Mouse (Mus musculus) heart, embryonic 11.5 days (tissue): ENCODE measurements around the gene Olfr1043. TPM values are rescaled to one million over a fixed set of nuclear protein-coding genes. Genes with fewer than 3 reads are reported as not detected.

Source experiments
- ATAC-seq: fragments of 200-750 bp; cut with Nextera tagmentation; replicated peaks from 2 replicates; pipeline ENCODE4 v1.8.0; 2017; ENCODE audit warnings: moderate library complexity; ENCODE audit not compliant: insufficient number of reproducible peaks, low FRiP score, low TSS enrichment
- H3K27ac ChIP-seq: fragments of 300-500 bp; sonication (generic); 2 replicates; pipeline ENCODE4 v1.5.1; 2014; ENCODE audit warnings: mild to moderate bottlenecking, low read depth, low read length
- H3K27me3 ChIP-seq: fragments of 300-500 bp; sonication (generic); 2 replicates; pipeline ENCODE4 v1.6.1; 2014; ENCODE audit warnings: mild to moderate bottlenecking, low read length, mixed read lengths; ENCODE audit not compliant: control insufficient read depth, insufficient read depth
- H3K36me3 ChIP-seq: fragments of 300-500 bp; sonication (generic); 2 replicates; pipeline ENCODE4 v1.6.1; 2014; ENCODE audit warnings: mild to moderate bottlenecking, low read length, moderate library complexity, mixed read lengths; ENCODE audit not compliant: control insufficient read depth, insufficient read depth
- H3K4me1 ChIP-seq: fragments of 300-500 bp; sonication (generic); 2 replicates; pipeline ENCODE4 v1.6.1; 2014; ENCODE audit warnings: low read length; ENCODE audit not compliant: control insufficient read depth, insufficient read depth
- H3K4me2 ChIP-seq: fragments of 300-500 bp; sonication (generic); 2 replicates; pipeline ENCODE4 v1.6.1; 2014; ENCODE audit warnings: mild to moderate bottlenecking, moderate library complexity
- H3K4me3 ChIP-seq: fragments of 300-500 bp; sonication (generic); 2 replicates; pipeline ENCODE4 v1.5.1; 2014; ENCODE audit warnings: low read depth, low read length
- H3K9ac ChIP-seq: fragments of 300-500 bp; sonication (generic); 2 replicates; pipeline ENCODE4 v1.6.1; 2014; ENCODE audit warnings: mild to moderate bottlenecking, low read depth, low read length, moderate library complexity
- H3K9me3 ChIP-seq: fragments of 300-500 bp; sonication (generic); replicated peaks from 2 replicates; pipeline ENCODE4 v1.6.1; 2016; ENCODE audit warnings: low read length; ENCODE audit not compliant: control insufficient read depth
- WGBS: fragments of 180-500 bp; shearing (Covaris S2); extraction: QIAGEN DNeasy Blood & Tissue Kit; methylation state at CpG from one replicate; pipeline ENCODE4 v1.1.7; 2014; ENCODE audit not compliant: insufficient replicate concordance; 5-methylcytosine and 5-hydroxymethylcytosine counted together
- polyA plus RNA-seq: library from polyadenylated mRNA; unstranded; fragments of >200 nt; fragmentation: Nextera tagmentation; extraction: Ambion mirVana; gene quantifications from 2 replicates; pipeline ENCODE4 v1.2.1, GENCODE M21; 2014

Olfr1043 gene
- polyA plus RNA-seq, 1 experiment from 2014 or later, result not detected

- 83% methylated on average over 1 of the region's 1 CpGs for WGBS
- Histone ChIP-seq H3K4me3 (no peak within 1 kb of the TSS), H3K36me3 (no peaks in the 10 kb centered on the region), H3K4me2 (no peak within 1 kb of the TSS), H3K27me3 (no peaks in the 10 kb centered on the region), H3K27ac (no peak within 1 kb of the TSS), H3K9me3 (no peaks in the 10 kb centered on the region), H3K9ac (no peak within 1 kb of the TSS), H3K4me1 (no peaks in the 10 kb centered on the region)
- ATAC-seq, result no peak
Observed at GRCm38 (mm10) chr2:86135828-86136227, 31.5 kb downstream of the Olfr1043 start, which contains the start of gene Olfr1039. Gene Olfr1039, minus strand, starts transcription at chr2:86135928.

Other genes with a start within 250 kb of the Olfr1043 start
- gene Olfr1026, start 246.0 kb downstream of the Olfr1043 start, polyA plus RNA-seq, result not detected in 2 replicates
- not detected in 2 replicates for gene Olfr1028, start 217.1 kb downstream of the Olfr1043 start, polyA plus RNA-seq
- not detected in 2 replicates for gene Olfr1029, start 193.6 kb downstream of the Olfr1043 start, polyA plus RNA-seq
- gene Olfr1030, start 188.2 kb downstream of the Olfr1043 start, polyA plus RNA-seq, result not detected in 2 replicates
- not detected in 2 replicates for gene Olfr1031, start 177.2 kb downstream of the Olfr1043 start, polyA plus RNA-seq
- gene Olfr1032, start 162.0 kb downstream of the Olfr1043 start, polyA plus RNA-seq, result not detected in 2 replicates
- 0.34 TPM in 1 of 2 replicates, not detected in the other for gene Olfr1033, start 146.9 kb downstream of the Olfr1043 start, polyA plus RNA-seq
- not detected in 2 replicates for gene Olfr1034, start 121.7 kb downstream of the Olfr1043 start, polyA plus RNA-seq
- not detected in 2 replicates for gene Olfr1036, start 93.5 kb downstream of the Olfr1043 start, polyA plus RNA-seq
- not detected in 2 replicates for gene Olfr1037, start 80.1 kb downstream of the Olfr1043 start, polyA plus RNA-seq
- not detected in 2 replicates for gene Olfr1039, start 31.6 kb downstream of the Olfr1043 start, polyA plus RNA-seq
- gene Olfr1040, start 20.8 kb downstream of the Olfr1043 start, polyA plus RNA-seq, result not detected in 2 replicates
- gene Olfr1042, start 5.7 kb downstream of the Olfr1043 start, polyA plus RNA-seq, result not detected in 2 replicates
- gene Olfr1044, start 10.3 kb upstream of the Olfr1043 start, polyA plus RNA-seq, result not detected in 2 replicates
- not detected in 2 replicates for gene Olfr52, start 18.2 kb upstream of the Olfr1043 start, polyA plus RNA-seq
- gene Olfr1045, start 35.5 kb upstream of the Olfr1043 start, polyA plus RNA-seq, result not detected in 2 replicates
- not detected in 2 replicates for gene Olfr1046, start 51.8 kb upstream of the Olfr1043 start, polyA plus RNA-seq
- not detected in 2 replicates for gene Olfr1047, start 63.9 kb upstream of the Olfr1043 start, polyA plus RNA-seq
- gene Olfr1048, start 72.8 kb upstream of the Olfr1043 start, polyA plus RNA-seq, result not detected in 2 replicates
- not detected in 2 replicates for gene Olfr1049, start 90.8 kb upstream of the Olfr1043 start, polyA plus RNA-seq
- gene Olfr1051, start 111.6 kb upstream of the Olfr1043 start, polyA plus RNA-seq, result not detected in 2 replicates
- not detected in 2 replicates for gene Olfr1052, start 124.9 kb upstream of the Olfr1043 start, polyA plus RNA-seq
- gene Olfr1053, start 147.8 kb upstream of the Olfr1043 start, polyA plus RNA-seq, result not detected in 2 replicates
- not detected in 2 replicates for gene Olfr1054, start 167.9 kb upstream of the Olfr1043 start, polyA plus RNA-seq
- not detected in 2 replicates for gene Olfr1055, start 182.8 kb upstream of the Olfr1043 start, polyA plus RNA-seq
- gene Olfr1056, start 194.9 kb upstream of the Olfr1043 start, polyA plus RNA-seq, result not detected in 2 replicates
- not detected in 2 replicates for gene Olfr1057, start 210.9 kb upstream of the Olfr1043 start, polyA plus RNA-seq
- not detected in 2 replicates for gene Olfr1058, start 221.0 kb upstream of the Olfr1043 start, polyA plus RNA-seq
- gene Olfr1061, start 246.5 kb upstream of the Olfr1043 start, polyA plus RNA-seq, result not detected in 2 replicates